ENCODE assay signal across 8 mouse cellular contexts in the genomic region with DNA sequence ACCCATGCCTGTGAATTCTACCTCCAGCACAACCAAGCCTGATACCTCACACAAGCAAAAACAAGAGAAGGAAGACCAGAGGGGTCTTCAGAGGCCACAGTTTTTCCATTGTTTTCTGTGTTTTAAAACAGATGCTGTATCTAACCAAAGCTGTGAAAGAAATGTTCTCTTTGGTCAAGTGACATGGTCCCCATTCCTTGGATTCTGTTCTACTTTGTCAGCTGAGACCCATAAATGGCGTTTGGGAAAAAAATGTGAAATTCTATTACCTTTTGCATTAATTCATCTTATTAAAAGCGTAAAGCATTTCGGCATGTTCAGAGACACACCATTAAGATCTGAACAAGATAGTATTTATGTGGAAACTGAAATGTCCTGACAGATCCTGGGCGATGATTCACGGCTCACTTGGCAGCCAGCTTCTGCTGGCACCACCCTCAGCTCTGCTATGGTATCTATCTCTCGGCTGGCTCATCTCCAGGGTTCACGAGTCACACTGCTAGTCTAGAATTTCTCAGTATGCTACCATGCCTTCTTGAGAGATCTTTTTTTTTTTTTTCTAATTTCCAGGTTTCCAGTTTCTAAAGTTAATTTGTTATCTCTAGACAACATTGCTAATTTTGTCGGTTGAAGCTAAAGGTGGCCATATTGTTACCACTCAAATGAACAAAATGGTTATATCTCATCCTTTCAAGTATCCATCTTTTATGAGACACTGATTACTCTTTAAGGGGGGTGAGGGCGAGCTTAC. TPM values are rescaled to one million over a fixed set of nuclear protein-coding genes. Genes with fewer than 3 reads are reported as not detected.
DNase-seq lines count a peak whose midpoint lies in the region; ATAC-seq and TF ChIP-seq lines count a peak whose summit lies in the region.

No protein-coding gene starts in this region.

- no peaks in the 10 kb centered on the region; the same call in 1 of the 2 replicates for H3K36me3 ChIP-seq in liver, postnatal 0 days (replicated peaks; ENCODE audit: insufficient read depth, low read length)

- 68% methylated on average over 9 of the region's 9 CpGs for WGBS in liver, postnatal 0 days (ENCODE audit: insufficient replicate concordance)

- no peak for ATAC-seq in liver, postnatal 0 days

- no peak for DNase-seq in liver, postnatal 0 days
- no peak for DNase-seq in liver
- DNase-seq in cerebellum, adult 11-12 months: peak; percentile 83
- DNase-seq in gastrocnemius, postnatal 14 days: peak; percentile 70
- DNase-seq in layer of hippocampus, adult 18-20 months (ENCODE audit: low spot score in 2 of 2): peak; percentile 69 to 91
- DNase-seq in lung, postnatal 4 days: peak; percentile 65 to 87
- DNase-seq in embryo, embryonic 11 days: no peak
- no peak for DNase-seq in natural killer cell, adult 2 months (ENCODE audit: low spot score in 2 of 2)

- H3K9me3 ChIP-seq in liver, postnatal 0 days (ENCODE audit: low read length): no peaks in the 10 kb centered on the region

- no peak overlapping the region for H3K9ac ChIP-seq in liver, postnatal 0 days (replicated peaks)

- no peak overlapping the region for H3K27ac ChIP-seq in liver, postnatal 0 days (ENCODE audit: low read depth)

- H3K4me3 ChIP-seq in liver, postnatal 0 days (ENCODE audit: low read depth, low read length): no peak overlapping the region

- intact Hi-C loops in gastrocnemius, postnatal 14 days (cut with DNase I; ENCODE audit: low total_unique reads): loop anchor here (10.0 kb wide), 1 partner anchor 122 kb away; no protein-coding TSS in a partner anchor

- no peak overlapping the region for H3K4me2 ChIP-seq in liver, postnatal 0 days (ENCODE audit: low read depth, low read length)

- H3K27me3 ChIP-seq in liver, postnatal 0 days (ENCODE audit: insufficient read depth, low read length): no peaks in the 10 kb centered on the region

- no peak for TF ChIP-seq CTCF in liver, postnatal 0 days (IDR thresholded peaks at IDR 0.05; ENCODE audit: low read depth)

- peak; percentile 28; the same call in 1 of the 2 replicates for TF ChIP-seq EP300 in liver, postnatal 0 days (IDR thresholded peaks at IDR 0.05; ENCODE audit: low read depth)

- H3K4me1 ChIP-seq in liver, postnatal 0 days (ENCODE audit: insufficient read depth): 0 out of 2 replicates have a peak, but pooled peaks cover 4% of the 10 kb centered on the region

RNA-seq across cellular contexts. Expression of gene Inip, which starts 44.9 kb away (rescaled TPM):
- 11.2 and 12.6 TPM in 2 replicates for polyA plus RNA-seq in liver, postnatal 0 days (2015; fragmentation: Nextera tagmentation; extraction: Ambion mirVana)
- 1 to 10 TPM; 3.1 to 3.7 TPM for total RNA-seq in gastrocnemius, postnatal 14 days (2021)
- total RNA-seq in layer of hippocampus, adult 18-20 months (2021): 10 to 100 TPM; 25.0 TPM

RNA-seq across cellular contexts. Expression of gene Snx30, which starts 49.1 kb away (rescaled TPM):
- 3.5 and 4.5 TPM in 2 replicates for polyA plus RNA-seq in liver, postnatal 0 days (2015; fragmentation: Nextera tagmentation; extraction: Ambion mirVana)
- total RNA-seq in gastrocnemius, postnatal 14 days (2021): 1 to 10 TPM; 4.0 to 4.4 TPM
- total RNA-seq in layer of hippocampus, adult 18-20 months (2021): 10 to 100 TPM; 39.2 to 41.7 TPM

Comparison
In these comparisons a context has a peak if more than half of its experiments do, and no peak if none do; other contexts are left out.
1. DNase-seq: peak in cerebellum, adult 11-12 months (single experiment), gastrocnemius, postnatal 14 days (single experiment), layer of hippocampus, adult 18-20 months (2 of 2) and lung, postnatal 4 days (2 of 2); none in liver, postnatal 0 days (single experiment), liver (single experiment), embryo, embryonic 11 days (single experiment) and natural killer cell, adult 2 months (0 of 2).
2. RNA of gene Inip, which starts 44.9 kb away (total RNA-seq): 25.0 TPM in layer of hippocampus, adult 18-20 months; 3.1 to 3.7 TPM in gastrocnemius, postnatal 14 days; every median in the first group is over 4 times any median in the second.
3. RNA of gene Snx30, which starts 49.1 kb away (total RNA-seq): 39.2 to 41.7 TPM in layer of hippocampus, adult 18-20 months; 4.0 to 4.4 TPM in gastrocnemius, postnatal 14 days; every median in the first group is over 4 times any median in the second.